Mouse (Mus musculus) neutrophil, adult 5-6 weeks (primary cell): ENCODE results near the gene Olfr193. TPM values are rescaled to one million over a fixed set of nuclear protein-coding genes. Genes with fewer than 3 reads are reported as not detected.
"Not testable (repeated sequence)": the region's sequence is repeated elsewhere in the genome, so short reads cannot be mapped to it uniquely, and the experiment has no call there.

Experiments
- ATAC-seq: fragments of 151-379, 151-347 bp; 2 replicates; pipeline ENCODE4 v1.8.0; 2017; ENCODE audit warnings: mild to moderate bottlenecking, moderate TSS enrichment; ENCODE audit not compliant: insufficient number of reproducible peaks, poor library complexity, low FRiP score, severe bottlenecking; ENCODE audit errors: extremely low read depth
- total RNA-seq: library from RNA; stranded (forward); fragments of 200-1000 nt; gene quantifications from 2 replicates; pipeline ENCODE4 v1.2.3, GENCODE M21; 2017

Olfr193 gene
- not detected in 2 replicates for total RNA-seq

DNA sequence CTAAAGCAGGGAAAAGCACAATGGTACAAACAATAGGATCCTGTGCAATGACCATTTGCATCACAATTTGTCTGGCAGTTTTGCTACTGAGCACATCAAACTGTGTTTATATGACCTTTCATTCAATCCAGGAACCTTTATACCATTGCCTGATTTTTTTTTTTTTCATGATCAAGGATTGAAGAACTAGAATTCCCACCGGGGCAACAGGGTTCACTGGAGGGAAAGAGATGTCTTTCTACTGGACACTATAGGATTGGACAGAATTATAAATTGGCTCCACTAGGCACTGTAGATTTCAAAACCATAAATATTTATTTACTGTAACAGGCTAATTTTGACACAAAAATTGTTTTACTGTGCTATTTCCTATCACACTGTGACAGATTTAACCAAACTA lies at the start of gene Olfr193:
Olfr193 (minus strand) TSS at position 101 of the 400 bp plus-strand sequence.
- ATAC-seq, result no peak

DNA sequence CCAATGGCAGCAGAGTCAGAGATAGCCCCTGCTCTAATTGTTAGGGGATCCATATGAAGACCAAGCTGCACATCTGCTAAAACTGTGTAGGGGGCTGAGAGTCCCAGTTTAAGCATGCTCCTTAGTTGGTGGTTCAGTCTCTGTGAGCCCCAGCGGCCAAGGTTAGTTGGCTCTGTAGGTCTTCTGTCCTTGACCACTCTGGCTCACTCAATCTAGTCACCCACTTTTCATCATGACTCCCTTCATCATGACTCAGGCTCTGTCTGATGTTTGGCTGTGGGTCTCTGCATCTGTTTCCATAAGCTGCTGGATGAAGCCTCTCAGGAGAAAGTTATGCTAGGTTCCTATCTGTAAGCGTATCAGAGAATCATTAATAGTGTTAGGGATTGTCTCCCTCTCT lies 40.3 kb upstream of the Olfr193 start:
- no peak for ATAC-seq

DNA sequence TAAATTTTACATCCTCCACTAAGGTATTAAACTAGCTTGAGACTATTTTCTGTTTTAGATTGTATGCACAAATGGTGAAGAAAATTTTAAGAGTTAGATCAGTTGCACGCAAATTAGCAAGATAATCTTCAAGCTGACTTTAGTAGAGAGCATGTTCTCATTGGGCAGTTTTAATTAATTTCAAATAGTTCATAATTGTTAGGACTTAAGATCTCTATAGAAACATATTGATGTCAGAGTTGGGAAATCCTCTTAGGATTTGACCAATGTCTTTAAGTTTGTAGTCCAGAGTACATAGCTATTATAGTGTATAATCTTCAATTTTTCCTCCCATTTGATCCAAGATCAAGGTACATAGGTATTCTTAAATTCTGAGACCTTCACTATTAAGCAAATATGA lies 35.1 kb upstream of the Olfr193 start, which contains the start of gene Olfr195:
Olfr195 (plus strand) TSS at position 301 of the 400 bp plus-strand sequence.
- no peak for ATAC-seq

DNA sequence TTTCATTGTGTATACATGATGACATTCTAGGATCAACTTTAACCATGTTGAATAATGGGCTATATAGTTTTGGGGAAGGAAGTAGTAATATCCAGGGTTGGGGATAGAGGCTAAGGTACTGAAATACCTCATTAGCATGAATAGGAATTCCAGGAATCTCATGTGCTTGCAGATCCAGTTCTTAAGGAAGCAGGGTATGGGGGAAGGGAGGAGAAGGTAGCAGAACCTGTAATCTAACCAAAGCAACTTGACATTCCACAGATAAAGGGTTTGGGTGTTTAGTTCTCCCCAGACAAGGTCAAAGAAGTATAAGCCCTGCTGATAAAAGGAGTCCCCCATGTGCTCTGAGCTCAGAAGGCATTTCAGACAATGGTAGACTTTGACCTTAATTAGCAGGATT lies 29.4 kb upstream of the Olfr193 start:
- no peak for ATAC-seq

DNA sequence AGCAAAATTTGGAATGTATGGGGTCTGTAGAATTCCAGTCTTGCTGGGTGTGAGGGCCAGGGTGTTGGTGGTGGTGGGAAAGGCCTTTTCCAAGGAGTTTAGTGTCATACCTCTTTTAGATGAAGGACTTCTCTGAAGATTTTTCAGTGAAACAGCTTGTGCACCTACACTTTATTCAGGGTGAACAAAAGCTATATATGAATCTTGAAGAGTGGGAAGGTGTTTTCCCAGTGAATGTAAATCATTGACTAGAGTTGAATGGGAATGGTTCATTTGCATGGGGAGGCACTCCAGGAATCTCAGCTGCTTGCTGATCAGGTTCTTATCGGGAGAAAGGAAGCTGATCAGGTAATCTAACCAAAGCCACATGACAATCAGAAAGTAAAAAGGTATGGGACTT lies 19.1 kb upstream of the Olfr193 start:
- no peak for ATAC-seq

DNA sequence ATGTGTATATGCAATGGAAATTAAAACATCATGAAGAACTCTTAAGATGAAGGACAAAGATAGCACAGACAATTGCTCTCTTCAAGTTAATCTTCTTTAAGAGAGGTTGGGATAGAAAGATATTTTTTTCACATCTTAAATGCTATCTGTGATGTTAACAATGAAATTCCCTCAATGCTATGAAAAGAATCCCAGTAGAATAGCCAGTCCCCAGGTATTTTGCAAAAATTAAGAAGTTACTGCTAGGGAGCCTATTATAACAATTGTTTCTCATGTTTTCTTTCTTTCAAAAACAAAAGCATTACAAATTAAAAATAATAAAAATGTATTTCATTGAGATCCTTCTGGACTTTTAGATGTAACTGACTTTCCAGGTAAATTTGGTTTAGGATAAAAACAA lies 9.3 kb upstream of the Olfr193 start, which contains the start of gene Olfr194:
Olfr194 (minus strand) TSS at position 101 of the 400 bp plus-strand sequence.
- ATAC-seq, result no peak

DNA sequence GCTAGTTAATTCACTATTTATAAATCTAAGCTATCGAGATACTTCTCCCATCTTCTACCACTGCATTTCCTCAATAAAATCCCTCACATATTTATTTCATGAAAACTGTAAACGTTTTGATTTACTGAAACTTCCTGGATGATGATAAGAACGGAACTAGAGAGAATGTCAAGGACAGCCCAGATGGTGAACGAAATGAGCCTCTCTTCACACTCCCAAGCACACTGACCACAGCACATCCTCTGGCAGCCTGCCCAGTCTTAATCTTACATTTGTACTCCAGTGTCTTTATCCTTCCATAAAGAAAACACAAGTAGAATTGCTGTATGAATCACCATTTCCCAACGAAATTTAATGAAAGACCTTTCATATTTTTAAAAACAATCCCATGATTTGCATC lies 3.2 kb downstream of the Olfr193 start:
- not testable (repeated sequence) for ATAC-seq

DNA sequence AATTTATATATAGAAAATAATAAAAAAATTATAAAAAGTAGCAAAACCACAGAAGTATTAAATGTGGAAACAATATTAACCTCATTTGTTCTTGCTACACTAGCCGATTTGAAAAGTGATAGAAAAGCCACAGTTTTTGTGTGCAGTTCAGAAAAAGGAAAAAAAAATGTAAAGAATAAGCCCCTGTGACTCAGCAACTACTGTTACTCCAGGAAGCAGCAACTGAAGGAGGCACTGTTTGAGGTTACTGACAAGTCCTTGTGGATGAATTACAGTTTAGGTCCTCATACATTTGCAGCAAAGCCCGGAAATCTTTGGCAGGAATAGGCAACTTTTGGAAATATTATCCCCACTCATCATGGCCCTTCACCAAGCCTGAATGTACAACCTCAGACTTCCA lies 6.4 kb downstream of the Olfr193 start:
- no peak for ATAC-seq

DNA sequence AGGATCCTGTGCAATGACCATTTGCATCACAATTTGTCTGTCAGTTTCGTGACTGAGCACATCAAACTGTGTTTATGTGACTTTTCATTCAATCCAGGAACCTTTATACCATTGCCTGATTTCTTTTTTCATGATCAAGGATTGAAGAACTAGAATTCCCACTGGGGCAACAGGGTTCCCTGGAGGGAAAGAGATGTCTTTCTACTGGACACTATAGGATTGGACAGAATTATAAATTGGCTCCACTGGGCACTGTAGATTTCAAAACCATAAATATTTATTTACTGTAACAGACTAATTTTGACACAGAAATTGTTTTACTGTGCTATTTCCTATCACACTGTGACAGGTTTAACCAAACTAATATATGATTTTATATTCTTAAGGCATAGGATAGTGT lies 22.0 kb downstream of the Olfr193 start, which contains the start of gene Olfr191:
Olfr191 (minus strand) TSS at position 101 of the 400 bp plus-strand sequence.
- ATAC-seq, result not testable (repeated sequence)

DNA sequence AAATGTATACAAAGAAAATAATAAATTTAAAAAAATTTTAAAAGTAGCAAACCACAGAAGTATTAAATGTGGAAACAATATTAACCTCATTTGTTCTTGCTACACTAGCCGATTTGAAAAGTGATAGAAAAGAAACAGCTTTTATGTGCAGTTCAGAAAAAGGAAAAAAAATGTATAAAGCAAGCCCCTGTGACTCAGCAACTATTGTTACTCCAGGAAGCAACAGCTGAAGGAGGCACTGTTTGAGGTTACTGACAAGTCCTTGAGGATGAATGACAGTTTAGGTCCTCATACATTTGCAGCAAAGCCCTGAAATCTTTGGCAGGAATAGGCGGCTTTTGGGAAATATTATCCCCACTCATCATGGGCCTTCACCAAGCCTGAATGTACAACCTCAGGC lies 30.6 kb downstream of the Olfr193 start:
- ATAC-seq, result not testable (repeated sequence)

DNA sequence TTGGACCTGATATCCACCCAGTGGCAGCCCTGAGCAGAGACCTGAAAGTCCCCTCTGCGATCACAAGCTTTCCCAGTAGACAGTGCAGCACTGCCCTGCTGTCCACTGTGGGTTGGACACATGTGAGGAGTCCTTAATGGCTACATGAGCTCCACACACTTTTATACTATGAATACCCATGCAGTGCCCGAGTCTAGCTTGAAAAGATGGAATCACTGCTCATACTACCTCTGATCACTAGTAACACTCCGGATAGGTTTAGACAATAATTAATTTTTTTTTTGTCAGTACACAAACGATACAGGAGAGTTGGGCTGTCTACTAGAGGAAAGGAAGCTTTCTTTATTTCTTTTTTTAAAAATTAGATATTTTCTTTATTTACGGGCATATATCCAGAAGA lies 33.8 kb downstream of the Olfr193 start, which contains the start of gene Olfr190:
Olfr190 (minus strand) TSS at position 101 of the 400 bp plus-strand sequence.
- ATAC-seq, result no peak

DNA sequence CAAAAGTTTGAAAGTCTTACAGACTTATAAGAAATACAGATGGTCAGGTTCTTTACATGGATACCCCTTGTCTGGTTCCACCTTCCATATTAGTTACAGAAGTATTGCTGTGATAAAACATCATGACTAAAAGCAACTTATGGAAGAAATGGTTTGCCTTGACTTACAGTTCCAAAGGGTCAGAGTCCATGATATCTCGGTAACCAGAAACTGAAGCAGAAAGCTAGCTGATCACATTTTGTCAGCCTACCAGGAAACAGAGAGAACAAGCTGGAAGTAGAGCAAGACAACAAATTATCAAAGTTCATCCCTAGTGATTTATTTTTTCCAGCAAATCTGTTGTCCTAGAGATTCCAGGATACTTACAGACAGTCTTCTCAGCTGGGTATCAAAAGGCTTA lies 38.2 kb downstream of the Olfr193 start:
- no peak for ATAC-seq

DNA sequence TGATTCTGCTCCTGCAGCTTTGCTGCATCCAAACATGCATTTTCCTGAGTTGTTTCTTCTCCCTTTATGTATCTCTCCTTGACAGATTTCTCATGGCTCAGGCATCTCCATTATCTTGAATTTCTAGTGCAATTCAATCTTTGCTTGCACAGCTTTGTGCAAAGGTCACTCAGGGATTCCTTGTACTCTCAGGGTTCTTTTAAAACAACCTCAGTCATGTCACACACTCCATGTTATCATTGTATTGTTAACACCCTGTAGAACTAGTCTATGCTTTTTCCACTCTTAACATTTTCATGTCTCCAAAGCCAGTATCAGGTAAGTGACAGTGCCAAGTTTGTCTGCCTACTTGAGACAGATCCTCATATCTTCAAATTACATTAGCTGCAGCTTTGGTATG lies 39.9 kb downstream of the Olfr193 start:
- ATAC-seq, result no peak

DNA sequence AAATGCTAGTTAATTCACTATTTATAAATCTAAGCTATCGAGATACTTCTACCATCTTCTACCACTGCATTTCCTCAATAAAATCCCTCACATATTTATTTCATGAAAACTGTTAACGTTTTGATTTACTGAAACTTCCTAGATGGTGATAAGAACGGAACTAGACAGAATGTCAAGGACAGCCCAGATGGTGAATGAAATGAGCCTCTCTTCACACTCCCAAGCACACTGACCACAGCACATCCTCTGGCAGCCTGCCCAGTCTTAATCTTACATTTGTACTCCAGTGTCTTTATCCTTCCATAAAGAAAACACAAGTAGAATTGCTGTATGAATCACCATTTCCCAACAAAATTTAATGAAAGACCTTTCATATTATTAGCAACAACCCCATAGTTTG lies 49.3 kb downstream of the Olfr193 start:
- ATAC-seq, result not testable (repeated sequence)

Other genes with a start within 250 kb of the Olfr193 start
- 0.25 TPM in 1 of 2 replicates, not detected in the other for gene Olfr177, start 237.1 kb downstream of the Olfr193 start, total RNA-seq
- not detected in 2 replicates for gene Olfr178, start 219.8 kb downstream of the Olfr193 start, total RNA-seq
- not detected in 2 replicates for gene Olfr181, start 183.1 kb downstream of the Olfr193 start, total RNA-seq
- not detected in 2 replicates for gene Olfr180, start 182.5 kb downstream of the Olfr193 start, total RNA-seq
- not detected in 2 replicates for gene Olfr183, start 116.5 kb downstream of the Olfr193 start, total RNA-seq
- not detected in 2 replicates for gene Olfr186, start 81.6 kb downstream of the Olfr193 start, total RNA-seq
- not detected in 2 replicates for gene Olfr187, start 72.1 kb downstream of the Olfr193 start, total RNA-seq
- under 0.01 TPM in 1 of 2 replicates, not detected in the other for gene Olfr190, start 33.9 kb downstream of the Olfr193 start, total RNA-seq
- gene Olfr191, start 22.1 kb downstream of the Olfr193 start, total RNA-seq, result not detected in 2 replicates
- 0.12 TPM in 1 of 2 replicates, not detected in the other for gene Olfr194, start 9.2 kb upstream of the Olfr193 start, total RNA-seq
- gene Olfr195, start 35.2 kb upstream of the Olfr193 start, total RNA-seq, result not detected in 2 replicates
- not detected in 2 replicates for gene Olfr196, start 58.6 kb upstream of the Olfr193 start, total RNA-seq
- gene Olfr198, start 91.7 kb upstream of the Olfr193 start, total RNA-seq, result not detected in 2 replicates
- gene Olfr199, start 107.9 kb upstream of the Olfr193 start, total RNA-seq, result not detected in 2 replicates
- not detected in 2 replicates for gene Olfr201, start 160.8 kb upstream of the Olfr193 start, total RNA-seq
- not detected in 2 replicates for gene Olfr202, start 174.9 kb upstream of the Olfr193 start, total RNA-seq
- not detected in 2 replicates for gene Olfr203, start 187.0 kb upstream of the Olfr193 start, total RNA-seq
- gene Olfr204, start 206.4 kb upstream of the Olfr193 start, total RNA-seq, result not detected in 2 replicates
- not detected in 2 replicates for gene Olfr205, start 219.3 kb upstream of the Olfr193 start, total RNA-seq
- gene Olfr206, start 237.4 kb upstream of the Olfr193 start, total RNA-seq, result 0.47 TPM in 1 of 2 replicates, not detected in the other